Mouse (Mus musculus) E14TG2a.4 (cell line): ENCODE measurements at regions not wholly inside any gene's neighbourhood (a gene's known extent, or its start where the extent isn't known, plus 50 kb on each side); places are given as distances from the start of the nearest gene placed in this dataset.

Experiments used
- CTCF ChIP-seq: conservative IDR thresholded peaks from 2 replicates; pipeline ENCODE4 v1.5.1; 2014; ENCODE audit warnings: low read length
- NANOG ChIP-seq: IDR thresholded peaks from 2 replicates; pipeline ENCODE4 v1.6.1; 2014; ENCODE audit warnings: borderline replicate concordance, low read length, mixed read lengths
- POU5F1 ChIP-seq: IDR thresholded peaks from 2 replicates; pipeline ENCODE4 v1.6.1; 2014; ENCODE audit warnings: low read length, borderline replicate concordance

DNA sequence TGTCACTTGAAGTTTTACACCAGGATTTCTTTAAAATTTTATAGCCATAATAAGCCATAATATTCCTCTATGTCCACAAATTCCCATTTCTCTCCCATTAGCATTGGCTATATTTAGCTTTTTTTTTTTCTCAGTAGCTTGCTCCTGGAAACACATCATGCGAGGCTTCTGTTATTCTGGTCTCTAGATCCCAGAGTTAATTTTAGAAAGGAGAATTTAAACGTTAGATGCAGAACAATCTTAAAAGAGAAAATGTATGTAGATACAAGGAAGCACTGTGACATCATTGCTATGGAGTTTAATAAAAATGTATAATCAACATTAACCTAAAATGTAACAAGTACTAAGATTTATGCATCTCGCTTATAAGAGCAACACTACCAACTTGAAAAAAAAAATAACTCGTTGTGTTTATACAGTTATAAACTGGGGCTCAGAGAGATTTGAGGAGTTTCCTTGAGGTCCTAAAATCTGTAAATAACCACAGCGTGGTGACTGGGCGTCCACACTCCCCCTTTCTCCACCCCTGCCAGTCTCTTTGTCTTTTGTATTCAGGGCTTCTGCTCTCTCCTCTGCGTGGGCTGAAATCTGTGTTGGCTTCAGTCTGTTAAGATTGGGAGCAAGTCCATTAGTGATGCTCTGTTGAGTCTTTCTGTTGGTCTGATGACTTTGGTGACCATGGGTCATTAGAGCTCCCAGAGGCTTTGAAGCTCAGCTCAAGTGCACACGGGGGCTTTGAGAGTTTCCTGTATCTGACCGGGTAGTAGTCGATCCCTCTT is 188.8 kb downstream of the Dusp6 start:
- TF ChIP-seq CTCF (no peak), NANOG (no peak), POU5F1 (no peak)
